Mouse (Mus musculus): ENCODE results near the gene Gm42957.
A peak's percentile ranks its signal among the peaks of the same experiment; 100 is the strongest.
"Not testable (repeated sequence)": the region's sequence is repeated elsewhere in the genome, so short reads cannot be mapped to it uniquely, and the experiment has no call there.

Gene Gm42957

DNA sequence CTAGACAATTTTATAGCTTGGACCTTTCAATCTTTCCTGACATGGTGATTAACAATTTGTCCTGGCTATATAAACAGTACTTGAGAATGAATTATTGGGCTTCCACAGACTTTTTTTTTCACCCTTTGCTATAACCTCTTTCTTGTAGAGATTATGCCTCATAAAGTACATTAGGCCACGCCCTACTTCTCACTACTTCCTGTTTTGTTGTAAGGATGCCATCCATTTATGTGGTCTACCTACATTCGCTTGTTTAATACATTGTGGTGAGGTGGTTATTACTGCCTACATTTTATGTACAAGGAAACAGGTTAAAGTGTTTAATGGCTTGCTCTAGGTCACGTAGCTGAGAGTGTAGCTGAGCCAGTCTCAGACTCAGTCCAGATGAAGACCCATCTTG, 39.9 kb downstream of the Gm42957 start:
- DNase-seq (ENCODE audit: low spot score in 2 of 2), result no peak

DNA sequence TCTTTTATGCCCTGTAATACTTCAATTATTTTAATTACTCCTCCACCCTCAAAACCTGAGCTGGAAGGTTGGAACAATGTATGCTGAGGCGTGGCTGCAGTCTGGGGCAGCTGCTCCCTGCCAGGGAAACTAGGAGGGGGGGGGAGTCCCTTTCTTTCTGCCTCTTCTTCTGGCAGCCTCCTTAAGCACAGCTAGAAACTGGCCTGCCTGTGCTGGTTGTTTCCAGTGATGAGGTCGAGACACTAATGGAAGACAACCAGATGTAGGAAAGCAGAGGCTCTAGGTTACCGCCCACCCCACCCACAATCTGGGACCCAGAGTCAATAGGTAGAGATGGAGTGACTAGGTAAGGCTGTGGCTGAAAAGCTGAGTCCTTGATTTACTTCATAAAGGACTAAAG, 40.4 kb downstream of the Gm42957 start:
- no peak for DNase-seq (ENCODE audit: low spot score in 2 of 2)

DNA sequence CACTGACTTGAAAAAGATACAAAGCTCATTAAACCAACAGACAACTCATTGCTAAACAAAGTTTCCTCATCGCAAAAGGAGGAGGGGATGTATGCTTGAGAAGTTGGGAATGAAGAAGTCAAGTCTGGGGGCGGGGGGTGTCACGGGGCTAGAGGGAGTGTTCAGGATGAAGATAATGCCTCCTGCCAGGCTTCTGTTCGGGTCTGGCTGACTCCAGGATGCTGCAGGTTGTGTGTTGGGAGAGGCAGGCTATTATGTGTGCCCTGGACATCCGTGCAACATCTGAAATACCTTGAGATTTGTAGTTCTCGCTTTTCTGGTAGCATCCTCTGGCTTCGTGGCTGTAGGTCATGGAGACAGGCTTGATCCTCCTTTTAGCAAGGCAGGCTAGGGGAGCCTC, 43.2 kb downstream of the Gm42957 start:
- no peak for DNase-seq (ENCODE audit: low spot score in 2 of 2)

DNA sequence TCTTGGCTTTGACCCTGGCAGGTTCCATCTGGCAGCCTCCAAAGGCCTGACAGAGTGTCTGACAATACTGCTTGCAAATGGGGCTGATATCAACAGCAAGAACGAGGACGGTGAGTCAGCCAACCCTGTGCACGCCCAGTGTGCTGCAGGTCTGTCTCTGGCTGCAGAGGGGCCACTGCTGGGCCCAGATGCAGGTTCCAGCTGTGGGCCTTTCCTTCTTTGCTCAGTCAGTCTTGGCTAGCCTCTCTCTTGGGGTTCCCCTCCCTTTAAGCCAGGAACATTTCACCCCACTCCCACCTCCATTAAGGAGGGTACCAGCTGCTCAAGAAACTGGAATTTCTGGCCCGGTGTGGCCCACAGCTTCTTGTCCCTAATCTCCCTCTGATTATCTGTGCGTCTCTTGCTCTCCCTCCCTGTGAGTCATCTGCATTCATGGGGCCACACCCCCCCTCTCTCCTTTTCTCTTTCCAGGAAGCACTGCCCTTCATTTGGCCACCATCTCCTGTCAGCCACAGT, 43.9 kb downstream of the Gm42957 start:
- peak; percentile 59 to 62 for DNase-seq (ENCODE audit: low spot score in 2 of 2)

- DNase-seq (ENCODE audit: low spot score in 2 of 2), result no peak
Observed at GRCm38 (mm10) chr3:96680269-96680956, 45.1 kb downstream of the Gm42957 start.

DNA sequence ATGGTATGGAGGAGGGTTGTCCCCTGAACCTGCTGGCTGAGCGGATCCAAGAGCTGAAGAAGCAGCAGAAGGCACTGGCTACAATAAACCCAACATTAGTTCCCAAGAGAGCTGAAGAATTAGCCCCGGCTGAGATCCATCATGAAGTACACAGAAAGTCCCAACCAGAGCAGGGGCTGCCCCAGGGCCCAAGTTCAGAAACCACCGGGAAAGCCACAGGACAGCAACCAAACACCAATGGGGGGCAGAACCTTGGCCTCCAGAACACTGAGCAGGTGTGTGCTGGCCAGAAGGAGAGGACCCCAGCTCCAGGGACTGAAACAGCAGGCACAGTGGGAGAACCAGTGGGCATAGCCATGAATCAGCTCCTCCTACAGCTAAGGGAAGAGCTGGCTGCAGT, 48.2 kb downstream of the Gm42957 start:
- DNase-seq (ENCODE audit: low spot score in 2 of 2), result no peak

DNA sequence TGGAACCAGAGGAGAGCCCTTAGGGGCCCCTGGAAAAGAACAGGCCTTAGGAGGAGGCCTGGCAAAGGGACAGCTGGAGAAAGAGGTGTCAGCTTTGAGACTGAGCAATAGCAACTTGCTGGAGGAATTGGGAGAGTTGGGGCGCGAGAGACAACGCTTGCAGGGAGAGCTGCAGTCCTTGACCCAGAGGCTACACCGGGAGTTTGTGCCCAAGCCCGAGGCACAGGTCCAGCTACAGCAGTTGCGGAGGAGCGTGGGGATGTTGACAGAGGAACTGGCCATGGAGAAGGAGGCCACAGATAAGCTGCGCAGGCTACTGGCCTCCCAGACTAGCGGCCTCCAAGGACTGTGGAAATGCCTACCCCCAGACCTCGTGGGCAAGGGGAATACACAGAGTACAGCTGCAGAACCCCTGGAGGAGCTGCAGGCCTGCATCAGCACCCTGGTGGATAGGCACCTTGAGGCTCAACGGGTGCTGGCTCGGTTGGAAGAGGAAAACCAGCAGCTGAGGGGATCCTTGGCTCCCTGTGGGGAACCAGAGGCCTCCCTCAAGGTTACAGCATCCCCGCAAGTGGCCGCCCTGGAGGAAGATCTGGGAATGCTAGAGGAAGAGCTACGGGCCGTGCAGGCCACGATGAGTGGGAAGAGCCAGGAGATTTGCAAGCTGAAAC, 49.0 kb downstream of the Gm42957 start:
- no peak for DNase-seq (ENCODE audit: low spot score in 2 of 2)

- DNase-seq (ENCODE audit: low spot score in 2 of 2), result no peak
Observed at GRCm38 (mm10) chr3:96684822-96685156, 49.5 kb downstream of the Gm42957 start.

GRCm38 (mm10) chr3:96686057-96686456, 50.8 kb downstream of the Gm42957 start:
- not testable (repeated sequence) for DNase-seq (ENCODE audit: low spot score in 2 of 2)

GRCm38 (mm10) chr3:96688854-96689253, 53.6 kb downstream of the Gm42957 start:
- no peak for DNase-seq (ENCODE audit: low spot score in 2 of 2)

- no peak for DNase-seq (ENCODE audit: low spot score in 2 of 2)
Observed at GRCm38 (mm10) chr3:96690298-96690697, 55.0 kb downstream of the Gm42957 start.

DNA sequence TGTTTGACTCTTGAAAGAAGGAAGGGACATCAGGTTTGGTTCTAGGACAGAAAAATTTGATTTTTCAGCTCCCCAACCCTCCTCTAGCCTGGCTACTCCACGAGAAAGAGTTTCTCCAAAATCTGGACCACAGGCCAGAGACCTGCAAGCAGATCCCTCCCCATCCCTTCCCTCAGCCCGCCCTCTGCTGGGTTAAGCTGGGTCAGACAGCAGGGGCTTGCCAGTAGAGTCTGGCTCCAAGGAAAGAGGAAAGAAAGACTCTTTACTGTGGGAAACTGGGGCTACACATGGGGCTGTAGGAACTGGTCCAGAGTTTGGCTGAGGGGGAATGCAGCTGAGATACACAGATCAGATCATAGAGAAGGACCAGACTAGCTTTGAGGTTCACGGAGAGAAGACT, 57.2 kb downstream of the Gm42957 start:
- DNase-seq (ENCODE audit: low spot score in 2 of 2), result no peak

DNA sequence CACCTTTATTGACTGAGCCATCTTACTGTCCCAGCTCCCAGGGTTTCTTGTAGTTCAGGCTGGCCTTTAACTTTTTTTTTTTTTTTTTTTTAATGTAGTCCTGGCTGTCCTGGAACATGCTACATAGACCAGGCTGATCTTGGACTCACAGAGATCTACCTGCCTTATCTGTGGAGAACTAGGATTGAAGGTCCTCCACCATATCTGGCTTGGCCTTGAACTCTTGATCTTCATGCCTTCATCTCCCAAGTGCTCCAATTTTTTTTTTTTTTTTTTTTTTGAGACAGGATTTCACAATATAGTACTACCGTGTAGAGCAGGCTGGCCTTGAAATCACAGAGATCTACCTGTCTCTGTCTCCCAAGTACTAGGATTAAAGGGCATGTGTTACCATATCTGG, 58.3 kb downstream of the Gm42957 start:
- no peak for DNase-seq (ENCODE audit: low spot score in 2 of 2)

GRCm38 (mm10) chr3:96696198-96696765, 61.0 kb downstream of the Gm42957 start, which contains the start of gene Pias3:
Gene Pias3, plus strand, starts transcription at chr3:96696384.
- peak; percentile 79 to 87 for DNase-seq (ENCODE audit: low spot score in 2 of 2)

DNA sequence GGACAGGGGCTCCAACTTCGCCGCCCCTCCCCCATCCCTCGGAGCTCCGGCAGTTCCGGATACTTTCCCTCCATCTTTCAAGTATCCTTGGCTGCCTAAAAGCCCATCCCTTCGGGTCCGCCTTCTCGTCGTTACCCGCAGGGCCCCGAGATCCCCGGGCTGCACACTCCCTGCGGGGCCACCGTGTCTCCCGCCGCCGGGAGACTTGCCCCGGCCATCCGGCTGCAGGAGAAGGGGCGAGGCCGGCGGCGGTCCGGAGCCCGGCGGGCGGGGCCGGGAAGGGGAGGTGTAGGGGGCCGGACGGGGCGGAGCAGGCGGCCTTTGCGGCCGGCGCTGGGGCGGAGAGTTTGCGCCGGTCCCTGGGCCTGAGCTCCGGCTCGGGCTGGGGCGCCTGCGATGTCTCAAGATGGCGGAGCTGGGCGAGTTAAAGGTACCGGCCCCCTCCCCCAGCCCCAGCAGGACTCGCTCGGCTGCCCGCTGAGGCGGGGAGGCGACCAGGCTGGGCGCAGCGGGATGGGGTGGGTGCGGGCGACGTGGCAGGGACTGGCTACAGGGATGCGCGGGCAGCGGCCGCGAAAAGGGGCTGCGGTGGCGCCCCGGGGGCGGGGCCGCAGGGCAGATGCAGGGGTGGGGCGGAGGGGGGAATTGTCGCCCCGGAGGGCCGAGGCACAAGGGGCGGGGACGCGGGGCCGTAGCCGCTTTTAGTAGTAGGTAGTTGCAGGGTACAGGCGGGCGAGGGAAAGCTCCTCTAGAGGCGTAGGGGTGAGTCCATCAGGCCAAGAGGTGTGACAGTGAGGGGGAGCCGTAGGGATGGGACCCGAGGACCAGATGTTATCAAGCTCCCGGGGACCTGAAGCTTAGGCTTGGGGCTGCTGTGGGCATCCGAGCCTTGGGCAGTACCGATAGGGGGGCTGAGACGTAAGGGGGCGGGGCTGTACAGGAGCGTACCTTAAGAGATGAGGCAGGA, 61.8 kb downstream of the Gm42957 start:
- peak; percentile 91 to 92 for DNase-seq (ENCODE audit: low spot score in 2 of 2)

DNA sequence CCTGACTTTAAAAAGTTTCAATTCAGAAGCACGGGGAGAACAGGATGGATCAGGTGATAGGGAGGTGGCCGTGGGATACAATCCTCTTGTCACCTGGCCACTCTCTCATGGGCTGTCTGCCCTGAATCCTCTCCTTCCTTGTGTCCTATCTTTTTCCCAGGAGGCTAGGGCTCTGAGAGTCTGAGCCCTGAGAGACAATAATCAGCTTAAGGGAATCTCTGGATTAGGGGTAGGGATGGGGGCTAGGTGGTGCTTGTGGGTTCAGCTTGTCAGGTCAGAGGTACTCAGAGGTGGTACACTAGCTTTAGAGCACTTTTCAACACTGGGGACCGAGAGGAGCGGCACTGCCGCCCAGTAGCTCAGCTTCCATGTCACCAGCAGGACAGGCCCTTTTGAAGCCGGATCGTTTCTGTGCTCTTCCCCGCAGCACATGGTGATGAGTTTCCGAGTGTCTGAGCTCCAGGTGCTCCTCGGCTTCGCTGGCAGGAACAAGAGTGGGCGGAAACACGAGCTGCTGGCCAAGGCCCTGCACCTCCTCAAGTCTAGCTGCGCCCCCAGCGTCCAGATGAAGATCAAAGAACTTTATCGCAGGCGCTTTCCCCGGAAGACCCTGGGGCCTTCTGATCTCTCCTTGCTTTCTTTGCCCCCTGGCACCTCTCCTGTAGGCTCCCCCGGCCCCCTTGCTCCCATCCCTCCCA, 63.9 kb downstream of the Gm42957 start:
- no peak for DNase-seq (ENCODE audit: low spot score in 2 of 2)

GRCm38 (mm10) chr3:96700376-96700775, 65.1 kb downstream of the Gm42957 start:
- DNase-seq (ENCODE audit: low spot score in 2 of 2), result no peak

DNA sequence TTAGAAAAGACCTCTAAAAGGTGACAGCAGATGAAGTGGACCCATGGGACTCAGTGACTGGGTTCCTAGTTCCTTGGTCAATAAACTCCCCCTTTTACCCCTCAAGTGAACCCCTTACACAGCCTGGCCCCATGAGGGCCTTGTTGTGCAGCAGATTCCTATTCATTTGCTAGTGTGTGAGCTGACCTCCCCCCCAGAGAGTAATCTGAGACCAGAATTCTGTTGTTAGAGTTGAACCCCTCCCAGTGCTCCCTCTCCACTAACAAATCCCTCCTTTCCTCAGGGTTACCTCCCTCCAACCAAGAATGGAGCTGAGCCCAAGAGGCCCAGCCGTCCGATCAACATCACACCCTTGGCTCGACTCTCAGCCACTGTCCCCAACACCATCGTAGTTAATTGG, 65.7 kb downstream of the Gm42957 start:
- DNase-seq (ENCODE audit: low spot score in 2 of 2), result no peak
